Mouse (Mus musculus) gastrocnemius, postnatal 4 days (tissue): ENCODE data around the gene Olfr1474. TPM values are rescaled to one million over a fixed set of nuclear protein-coding genes. Genes with fewer than 3 reads are reported as not detected.
"Not testable (repeated sequence)": the region's sequence is repeated elsewhere in the genome, so short reads cannot be mapped to it uniquely, and the experiment has no call there.

Experiments
- DNase-seq, 2 experiments: peaks; one replicate each; pipeline ENCODE4 v3.0.0; 2021 to 2022; ENCODE audit warnings: low spot score in 2 of 2, mixed read lengths in 2 of 2
- long read RNA-seq, 2 experiments: library from polyadenylated mRNA; stranded (forward); transcript quantifications; one replicate each; pipeline ENCODE4 v2.0.0; 2021
- total RNA-seq, 2 experiments: library from RNA; stranded (reverse); gene quantifications; 2 replicates each; pipeline ENCODE4 v1.2.3; 2021

Olfr1474 gene
- not detected for total RNA-seq
- long read RNA-seq, experiment 1, result 0 reads
- long read RNA-seq, experiment 2, result 0 reads

DNA sequence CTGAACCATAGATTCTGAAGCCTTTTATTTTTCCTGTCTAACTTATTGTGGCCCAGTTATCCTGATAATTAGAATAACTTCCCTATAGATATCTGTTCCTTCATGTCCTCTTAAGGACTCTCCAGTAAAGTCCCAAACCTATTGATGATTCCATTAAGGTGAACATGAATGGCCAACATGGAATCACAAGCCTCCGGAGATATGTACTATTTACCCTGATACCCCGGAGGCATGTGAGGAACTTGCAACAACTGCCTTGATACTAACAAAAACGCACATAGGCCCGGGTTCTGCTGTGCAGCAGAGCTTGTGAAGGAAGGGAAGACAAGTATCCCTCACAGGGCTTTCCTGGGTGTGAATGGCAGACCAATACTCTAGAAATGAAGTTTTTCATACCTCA is at the start of gene Olfr1474:
Gene Olfr1474 (plus strand): TSS at position 301 of the 400 bp plus-strand sequence.
- DNase-seq, result not testable (repeated sequence)

DNA sequence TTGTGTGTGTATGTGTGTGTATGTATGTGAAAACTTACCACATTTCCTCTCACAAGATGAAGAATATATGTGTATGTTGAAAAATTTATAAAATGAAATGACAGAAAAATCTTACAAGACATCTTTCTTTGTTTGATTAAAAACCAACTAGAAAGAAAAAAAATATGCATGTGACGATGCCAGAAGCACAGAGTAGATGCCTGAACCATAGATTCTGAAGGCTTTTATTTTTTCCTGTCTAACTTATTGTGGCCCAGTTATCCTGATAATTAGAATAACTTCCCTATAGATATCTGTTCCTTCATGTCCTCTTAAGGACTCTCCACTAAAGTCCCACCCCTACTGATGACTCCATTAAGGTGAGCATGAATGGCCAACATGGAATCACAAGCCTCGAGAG is 26.3 kb upstream of the Olfr1474 start, which contains the start of gene Olfr1471:
Gene Olfr1471 (plus strand): TSS at position 301 of the 400 bp plus-strand sequence.
- not testable (repeated sequence) for DNase-seq

DNA sequence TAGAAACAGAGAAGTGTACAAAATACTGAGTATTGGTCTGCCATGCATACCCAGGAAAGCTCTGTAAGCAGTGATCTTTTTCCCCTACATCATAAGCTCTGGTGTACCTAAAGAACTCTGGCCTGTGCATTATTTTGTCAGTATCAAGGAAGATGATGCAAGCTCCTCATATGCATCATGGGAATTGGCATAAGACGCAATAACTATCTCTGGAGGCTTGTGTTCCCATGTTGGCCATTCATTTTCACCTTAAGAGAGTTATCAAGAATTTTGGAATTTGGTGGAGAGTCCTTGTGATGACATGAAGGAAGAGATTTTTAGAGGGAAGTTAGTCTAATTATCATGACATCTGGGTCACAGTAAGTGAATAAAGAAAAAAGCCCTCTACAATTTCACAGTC is 13.4 kb upstream of the Olfr1474 start, which contains the start of gene Olfr1472:
Gene Olfr1472 (minus strand): TSS at position 101 of the 400 bp plus-strand sequence.
- DNase-seq, result no peak

DNA sequence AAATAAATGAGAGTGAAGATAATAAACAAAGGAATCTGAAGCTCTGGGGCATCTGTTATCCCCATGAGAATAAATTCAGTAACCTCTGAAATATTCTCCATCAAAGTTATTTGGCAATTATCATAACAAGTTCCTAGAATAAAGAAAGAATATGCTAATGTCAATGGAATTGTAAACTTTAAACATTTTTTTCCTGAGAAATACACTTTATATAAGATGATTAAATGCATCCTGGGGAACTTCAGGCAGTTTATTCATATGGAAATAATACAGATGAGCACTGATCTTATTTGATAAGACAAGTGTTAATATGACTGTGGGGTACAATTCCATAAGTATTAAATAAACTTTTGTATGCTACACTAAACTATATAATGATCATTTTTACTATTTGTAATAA is 10.7 kb downstream of the Olfr1474 start, which contains the start of gene Olfr1475:
Gene Olfr1475 (minus strand): TSS at position 101 of the 400 bp plus-strand sequence.
- DNase-seq, result no peak

DNA sequence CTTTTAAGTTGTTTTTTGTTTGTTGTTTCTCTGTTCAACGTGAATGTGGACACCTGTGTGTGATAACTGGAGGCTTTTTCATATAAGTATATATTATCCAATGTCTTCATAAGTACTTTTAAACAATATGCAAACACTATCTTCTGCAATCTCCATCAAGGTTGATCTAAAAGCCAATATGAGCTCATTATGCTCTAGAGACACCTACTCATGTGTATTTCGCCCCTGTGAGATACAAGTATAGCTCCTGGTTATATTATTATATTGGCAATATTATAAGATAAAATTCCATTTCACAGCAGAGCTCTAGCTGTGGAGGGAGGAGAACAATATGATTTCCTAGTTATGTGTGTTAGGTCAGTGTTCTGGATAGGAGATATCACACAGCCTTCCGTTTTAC is 30.9 kb downstream of the Olfr1474 start, which contains the start of gene Olfr1477:
Gene Olfr1477 (plus strand): TSS at position 301 of the 400 bp plus-strand sequence.
- no peak for DNase-seq

Other genes starting within 250 kb of the Olfr1474 start
- gene Olfr1463, start 238.2 kb upstream of the Olfr1474 start, total RNA-seq, result not detected
- gene Olfr1465, start 154.0 kb upstream of the Olfr1474 start, total RNA-seq, result not detected
- gene Olfr1466, start 130.7 kb upstream of the Olfr1474 start, total RNA-seq, result not detected
- not detected for gene Olfr1467, start 107.3 kb upstream of the Olfr1474 start, total RNA-seq
- gene Olfr1469, start 61.7 kb upstream of the Olfr1474 start, total RNA-seq, result not detected
- not detected for gene Olfr1471, start 26.2 kb upstream of the Olfr1474 start, total RNA-seq
- gene Olfr1472, start 13.5 kb upstream of the Olfr1474 start, total RNA-seq, result not detected
- not detected for gene Olfr1475, start 10.6 kb downstream of the Olfr1474 start, total RNA-seq
- gene Olfr1477, start 31.0 kb downstream of the Olfr1474 start, total RNA-seq, result not detected
- gene Olfr1480, start 58.3 kb downstream of the Olfr1474 start, total RNA-seq, result not detected
- not detected for gene Olfr1484, start 113.9 kb downstream of the Olfr1474 start, total RNA-seq
- not detected for gene Olfr1487, start 147.8 kb downstream of the Olfr1474 start, total RNA-seq
- gene Olfr1489, start 162.1 kb downstream of the Olfr1474 start, total RNA-seq, result not detected
- gene Olfr1490, start 181.5 kb downstream of the Olfr1474 start, total RNA-seq, result not detected
- gene Olfr1491, start 227.7 kb downstream of the Olfr1474 start, total RNA-seq, result not detected